ENCODE assay signal across 8 mouse cellular contexts in genomic region chr10:82811855-82812431, GRCm38 (mm10). TPM values are rescaled to one million over a fixed set of nuclear protein-coding genes. Genes with fewer than 3 reads are reported as not detected.
DNase-seq lines count a peak whose midpoint lies in the region; ATAC-seq and TF ChIP-seq lines count a peak whose summit lies in the region.

No protein-coding gene starts in this region.

- peak overlapping the region; percentile 52 for H3K4me3 ChIP-seq in bone marrow, adult 2 months (replicated peaks; ENCODE audit: control insufficient read depth, low read depth, low read length)
- peak overlapping the region; percentile 55 for H3K4me3 ChIP-seq in embryonic facial prominence, embryonic 14.5 days (ENCODE audit: low read depth, low read length)
- H3K4me3 ChIP-seq in heart, embryonic 10.5 days: peak overlapping the region; percentile 66
- peak overlapping the region; percentile 64 for H3K4me3 ChIP-seq in liver, embryonic 12.5 days

- peak; percentile 85 for ATAC-seq in embryonic facial prominence, embryonic 14.5 days (ENCODE audit: low read depth)
- peak; percentile 64 for ATAC-seq in liver, embryonic 12.5 days

- 5% methylated on average over 52 of the region's 52 CpGs for WGBS in bone marrow, adult 2 months
- 10% methylated on average over 25 of the region's 52 CpGs for WGBS in embryonic facial prominence, embryonic 14.5 days
- WGBS in heart, embryonic 10.5 days: 5% methylated on average over 47 of the region's 52 CpGs
- 5% methylated on average over 47 of the region's 52 CpGs for WGBS in liver, embryonic 12.5 days (ENCODE audit: insufficient replicate concordance)

- no peaks in the 10 kb centered on the region; the same call in 1 of the 2 replicates for H3K4me1 ChIP-seq in bone marrow, adult 2 months (ENCODE audit: control insufficient read depth, insufficient read depth, low read length)
- H3K4me1 ChIP-seq in embryonic facial prominence, embryonic 14.5 days (ENCODE audit: control insufficient read depth, insufficient read depth, low read length): peaks cover 6% of the 10 kb centered on the region; the same call in 1 of the 2 replicates
- peaks cover 13% of the 10 kb centered on the region for H3K4me1 ChIP-seq in heart, embryonic 10.5 days
- peaks cover 32% of the 10 kb centered on the region for H3K4me1 ChIP-seq in liver, embryonic 12.5 days

- no peaks in the 10 kb centered on the region for H3K27me3 ChIP-seq in embryonic facial prominence, embryonic 14.5 days (replicated peaks; ENCODE audit: control insufficient read depth, insufficient read depth, low read length)
- no peaks in the 10 kb centered on the region for H3K27me3 ChIP-seq in heart, embryonic 10.5 days (ENCODE audit: insufficient read depth, poor library complexity, severe bottlenecking)
- 0 out of 2 replicates have a peak, but pooled peaks cover 6% of the 10 kb centered on the region for H3K27me3 ChIP-seq in liver, embryonic 12.5 days (replicated peaks)

- H3K4me2 ChIP-seq in embryonic facial prominence, embryonic 14.5 days (ENCODE audit: low read depth, low read length): peak overlapping the region; percentile 77
- peak overlapping the region; percentile 90 for H3K4me2 ChIP-seq in liver, embryonic 12.5 days

- H3K27ac ChIP-seq in bone marrow, adult 2 months (ENCODE audit: control insufficient read depth, insufficient read depth, low read depth, low read length, poor library complexity): no peak overlapping the region
- H3K27ac ChIP-seq in embryonic facial prominence, embryonic 14.5 days (replicated peaks; ENCODE audit: low read depth, low read length): no peak overlapping the region
- peak overlapping the region; percentile 86 for H3K27ac ChIP-seq in heart, embryonic 10.5 days
- H3K27ac ChIP-seq in liver, embryonic 12.5 days: no peak overlapping the region

- no peaks in the 10 kb centered on the region for H3K9me3 ChIP-seq in embryonic facial prominence, embryonic 14.5 days (ENCODE audit: control insufficient read depth, low read length)
- H3K9me3 ChIP-seq in heart, embryonic 10.5 days: no peaks in the 10 kb centered on the region
- H3K9me3 ChIP-seq in liver, embryonic 12.5 days (replicated peaks): no peaks in the 10 kb centered on the region

- peak; percentile 87 to 89 for DNase-seq in B cell, adult 2 months
- peak; percentile 81 for DNase-seq in embryonic facial prominence, embryonic 14.5 days (ENCODE audit: low spot score)
- peak; percentile 83 for DNase-seq in heart, embryonic 10.5 days (ENCODE audit: low spot score)
- DNase-seq in kidney, adult 9 months: peak; percentile 59
- DNase-seq in naive thymus-derived CD4-positive, alpha-beta T cell, adult 2 months (ENCODE audit: low read depth): peak; percentile 87
- peak; percentile 64 to 67 for DNase-seq in spleen, postnatal 36 days (ENCODE audit: low spot score in 2 of 2)

- peak overlapping the region; percentile 62 for H3K9ac ChIP-seq in embryonic facial prominence, embryonic 14.5 days (ENCODE audit: low read depth, low read length)
- peak overlapping the region; percentile 62 for H3K9ac ChIP-seq in liver, embryonic 12.5 days

- no peaks in the 10 kb centered on the region for H3K36me3 ChIP-seq in embryonic facial prominence, embryonic 14.5 days (ENCODE audit: control insufficient read depth, insufficient read depth, low read length)
- H3K36me3 ChIP-seq in heart, embryonic 10.5 days: no peaks in the 10 kb centered on the region
- no peaks in the 10 kb centered on the region for H3K36me3 ChIP-seq in liver, embryonic 12.5 days

- TF ChIP-seq CTCF in bone marrow, adult 2 months (IDR thresholded peaks at IDR 0.05; ENCODE audit: control insufficient read depth, insufficient read depth, low read length): peak; percentile 80

- no peak for TF ChIP-seq POLR2A in bone marrow, adult 2 months (IDR thresholded peaks at IDR 0.05; ENCODE audit: borderline replicate concordance, control insufficient read depth, low read depth, low read length)

RNA-seq across cellular contexts. Expression of gene Txnrd1, which starts 21.8 kb away (rescaled TPM):
- polyA plus RNA-seq in bone marrow, adult 2 months (2011; ENCODE audit: insufficient read depth, insufficient read length, low replicate concordance, missing spikeins): 13.1 and 20.2 TPM in 2 replicates
- 85.0 and 98.9 TPM in 2 replicates for polyA plus RNA-seq in embryonic facial prominence, embryonic 14.5 days (2014; fragmentation: Nextera tagmentation; extraction: Ambion mirVana)
- 102 and 120 TPM in 2 replicates for polyA plus RNA-seq in heart, embryonic 10.5 days (2016; fragmentation: Nextera tagmentation; extraction: Ambion mirVana)
- polyA plus RNA-seq in liver, embryonic 12.5 days (2016; fragmentation: Nextera tagmentation; extraction: Ambion mirVana): 106 and 108 TPM in 2 replicates

RNA-seq across cellular contexts. Expression of gene Nfyb, which starts 48.0 kb away (rescaled TPM):
- polyA plus RNA-seq in bone marrow, adult 2 months (2011; ENCODE audit: insufficient read depth, insufficient read length, low replicate concordance, missing spikeins): 27.1 and 40.3 TPM in 2 replicates
- polyA plus RNA-seq in embryonic facial prominence, embryonic 14.5 days (2014; fragmentation: Nextera tagmentation; extraction: Ambion mirVana): 41.8 and 45.7 TPM in 2 replicates
- 26.8 and 37.2 TPM in 2 replicates for polyA plus RNA-seq in heart, embryonic 10.5 days (2016; fragmentation: Nextera tagmentation; extraction: Ambion mirVana)
- 39.4 and 40.4 TPM in 2 replicates for polyA plus RNA-seq in liver, embryonic 12.5 days (2016; fragmentation: Nextera tagmentation; extraction: Ambion mirVana)

RNA-seq across cellular contexts. Expression of gene Eid3, which starts 54.5 kb away (rescaled TPM):
- polyA plus RNA-seq in bone marrow, adult 2 months (2011; ENCODE audit: insufficient read depth, insufficient read length, low replicate concordance, missing spikeins): 2.0 and 5.8 TPM in 2 replicates
- 0.26 and 0.81 TPM in 2 replicates for polyA plus RNA-seq in embryonic facial prominence, embryonic 14.5 days (2014; fragmentation: Nextera tagmentation; extraction: Ambion mirVana)
- 0.28 and 0.55 TPM in 2 replicates for polyA plus RNA-seq in heart, embryonic 10.5 days (2016; fragmentation: Nextera tagmentation; extraction: Ambion mirVana)
- 0.19 and 0.39 TPM in 2 replicates for polyA plus RNA-seq in liver, embryonic 12.5 days (2016; fragmentation: Nextera tagmentation; extraction: Ambion mirVana)
